Mouse (Mus musculus) c-Kit-positive CD71-positive TER-119-negative erythroid progenitor cells, embryonic 14.5 days (primary cell): ENCODE data around the gene Gm973.

Experiments
- DNase-seq: peaks from one replicate; pipeline ENCODE4 v3.0.0-alpha.2; 2013; ENCODE audit warnings: low read depth

Gene Gm973

DNA sequence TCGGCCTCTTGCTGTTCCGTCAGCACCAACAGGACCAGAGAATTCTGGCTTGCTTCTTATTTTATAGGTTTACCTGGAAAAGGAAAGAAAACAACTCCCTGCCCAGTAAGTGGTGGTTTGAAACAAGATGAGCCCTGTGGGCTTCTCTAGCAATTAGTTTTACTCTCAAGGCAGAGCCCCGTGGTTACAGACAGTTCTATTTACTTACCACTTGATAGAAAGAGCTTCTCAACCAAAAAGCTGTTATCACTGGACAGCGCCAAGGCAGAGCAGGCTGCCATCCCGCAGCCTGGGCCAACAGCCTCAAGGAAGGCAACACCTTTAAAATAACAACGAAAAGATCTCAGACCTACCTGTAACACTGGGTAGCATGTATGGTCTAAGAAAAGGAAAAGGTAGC is 26.2 kb downstream of the Gm973 start:
- DNase-seq, result no peak

- DNase-seq, result no peak
These were observed 27.8 kb downstream of the Gm973 start for GRCm38 (mm10) chr1:59543911-59544310.

DNA sequence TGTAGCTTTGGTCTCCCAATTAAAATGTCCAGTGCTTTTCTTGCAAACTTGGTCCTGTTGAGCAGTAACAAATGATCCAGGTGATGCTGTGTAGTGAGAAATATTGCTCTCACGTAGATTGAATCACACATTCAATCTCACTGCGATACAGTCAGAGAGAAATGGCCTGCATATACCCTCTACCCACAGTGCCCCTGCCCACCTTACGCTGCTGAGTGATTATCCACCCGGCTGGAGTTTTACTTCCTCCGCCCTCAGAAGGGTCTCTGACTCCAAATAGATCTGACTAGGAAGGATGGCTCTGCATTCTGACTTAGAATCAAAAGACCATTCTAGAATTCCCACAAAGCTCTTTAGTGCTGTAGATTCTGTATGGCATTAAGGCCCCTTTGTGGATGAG is 32.4 kb downstream of the Gm973 start:
- no peak for DNase-seq

DNA sequence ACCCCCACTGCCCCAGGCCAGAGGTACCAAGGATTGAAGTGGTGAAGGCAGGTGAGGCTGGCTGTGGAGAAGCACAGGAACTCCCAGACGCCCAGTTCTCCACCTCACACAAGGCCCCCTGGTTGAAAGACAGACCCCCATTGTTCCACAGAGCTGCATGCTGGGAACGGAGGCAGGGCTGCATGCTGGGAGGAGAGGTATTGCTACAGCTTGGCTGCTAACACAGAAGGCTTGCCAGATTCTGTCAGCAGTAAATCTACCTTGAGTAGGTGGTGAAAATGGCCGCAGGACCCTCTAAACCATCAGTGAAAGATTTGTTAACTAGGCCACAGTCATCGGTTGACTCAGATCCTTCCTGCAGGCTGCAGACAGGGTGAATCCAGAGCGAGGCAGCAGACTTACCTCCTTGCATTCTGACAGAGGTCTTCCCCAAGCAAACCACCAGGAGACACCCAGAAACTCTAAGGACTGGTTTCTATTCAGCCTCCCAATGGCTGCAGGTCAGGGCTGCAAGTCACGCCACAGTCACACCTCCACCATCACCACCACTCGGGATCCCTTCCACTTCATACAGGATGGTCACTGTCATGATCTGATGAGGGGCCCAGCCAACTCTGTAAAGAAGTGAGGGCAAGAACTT is 33.1 kb downstream of the Gm973 start:
- no peak for DNase-seq

DNA sequence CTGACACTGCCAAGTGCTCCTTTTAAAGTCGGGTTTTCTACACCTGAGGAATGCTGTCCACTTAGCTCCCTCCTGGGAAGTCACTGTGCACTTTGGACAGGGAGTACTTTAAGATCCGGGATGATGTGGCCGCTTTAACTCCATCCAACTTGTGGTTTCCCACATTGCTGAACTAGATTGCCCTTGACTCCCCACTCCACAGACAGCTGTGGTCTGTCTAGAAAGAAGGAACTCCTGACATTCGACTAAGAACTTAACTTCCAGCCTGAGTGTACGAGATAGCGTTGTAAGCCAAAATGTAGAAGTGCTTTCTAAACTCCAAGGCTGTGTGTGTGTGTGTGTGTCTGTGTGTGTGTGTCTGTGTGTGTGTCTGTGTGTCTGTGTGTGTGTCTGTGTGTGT is 34.2 kb downstream of the Gm973 start:
- no peak for DNase-seq

DNA sequence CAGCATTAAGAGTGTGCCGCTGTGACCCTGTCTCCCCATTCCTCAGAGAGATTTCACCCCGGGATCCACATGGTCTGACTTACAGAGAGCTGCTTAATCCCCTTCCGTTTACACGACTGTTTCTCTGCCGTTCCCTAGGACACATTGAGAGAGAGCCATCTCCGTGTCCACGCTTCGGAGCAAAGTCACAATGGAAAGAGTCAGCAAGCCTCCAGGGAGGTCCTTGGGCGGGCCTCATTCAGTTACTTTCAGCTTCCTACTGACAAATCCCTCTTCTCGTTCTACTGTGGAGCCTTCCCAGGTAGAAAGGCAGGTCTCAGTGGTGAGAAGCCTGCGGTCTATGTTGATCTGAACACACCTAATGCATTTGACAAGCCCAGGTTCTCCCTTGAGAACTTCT is 34.9 kb downstream of the Gm973 start:
- DNase-seq, result no peak

DNA sequence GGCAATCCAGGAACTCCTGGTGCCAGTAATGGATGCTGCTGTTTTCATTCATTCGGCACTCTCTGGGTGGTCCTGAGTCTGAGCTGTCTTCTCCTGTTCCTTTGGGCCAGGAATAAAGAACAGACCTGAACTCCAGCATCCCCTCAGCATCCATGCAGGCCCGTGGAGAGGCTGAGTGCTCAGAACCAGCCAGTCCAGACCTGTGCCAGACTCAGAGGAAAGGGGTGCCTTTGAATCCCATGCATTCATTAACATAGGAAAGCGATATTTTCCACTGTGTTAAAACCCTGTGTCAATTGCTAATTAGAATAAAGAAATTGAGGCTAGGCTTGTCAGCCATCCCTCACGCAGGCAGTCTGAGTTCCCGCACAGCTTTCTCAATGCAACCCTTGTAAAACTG is 37.6 kb downstream of the Gm973 start:
- DNase-seq, result no peak

GRCm38 (mm10) chr1:59563581-59563980 is 47.5 kb downstream of the Gm973 start:
- no peak for DNase-seq

- DNase-seq, result no peak
These were observed 49.7 kb downstream of the Gm973 start for GRCm38 (mm10) chr1:59565804-59566203.

DNA sequence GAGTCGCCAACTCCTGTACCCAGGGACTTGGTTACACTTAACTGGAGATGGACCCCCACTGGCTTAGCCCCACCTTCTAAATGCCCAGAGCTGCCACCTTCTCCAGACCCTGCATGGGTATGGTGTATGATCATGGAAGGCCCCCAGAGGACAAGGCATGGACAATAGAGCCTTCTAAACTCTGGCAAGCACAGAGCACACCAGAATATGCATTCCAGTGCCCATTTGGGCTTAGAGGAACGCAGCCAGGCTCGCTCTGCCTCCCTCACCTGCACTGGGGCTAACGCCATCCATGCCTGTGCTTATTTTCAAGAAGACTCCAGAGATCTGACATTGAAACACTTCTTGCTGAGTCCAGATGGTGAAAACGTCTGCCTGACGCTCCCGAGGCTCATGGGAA is 50.2 kb downstream of the Gm973 start:
- DNase-seq, result no peak

- DNase-seq, result no peak
These were observed 50.9 kb downstream of the Gm973 start for GRCm38 (mm10) chr1:59566926-59567325.

DNA sequence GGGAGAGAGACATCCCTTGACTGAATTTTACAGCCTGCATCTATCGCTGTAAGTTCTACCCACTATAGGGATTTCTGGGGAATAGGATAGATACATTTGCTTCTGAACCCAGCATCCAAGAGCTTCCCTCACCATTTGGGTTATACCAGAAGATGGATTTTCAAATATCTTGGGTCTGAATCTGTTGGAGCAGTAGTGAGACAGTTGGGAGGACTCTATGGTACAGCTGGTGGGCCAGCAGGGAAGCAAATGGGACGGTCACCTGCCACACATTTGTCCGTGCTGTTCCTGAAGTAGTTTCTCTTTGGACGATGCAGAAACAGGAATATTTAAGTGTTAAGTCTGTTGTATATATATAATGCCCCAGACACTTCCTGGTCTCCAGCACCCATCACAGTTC is 51.5 kb downstream of the Gm973 start:
- DNase-seq, result no peak

- no peak for DNase-seq
These were observed 52.2 kb downstream of the Gm973 start for GRCm38 (mm10) chr1:59568283-59568682.

GRCm38 (mm10) chr1:59569301-59569700 is 53.2 kb downstream of the Gm973 start:
- no peak for DNase-seq

GRCm38 (mm10) chr1:59570767-59571166 is 54.7 kb downstream of the Gm973 start:
- DNase-seq, result no peak

DNA sequence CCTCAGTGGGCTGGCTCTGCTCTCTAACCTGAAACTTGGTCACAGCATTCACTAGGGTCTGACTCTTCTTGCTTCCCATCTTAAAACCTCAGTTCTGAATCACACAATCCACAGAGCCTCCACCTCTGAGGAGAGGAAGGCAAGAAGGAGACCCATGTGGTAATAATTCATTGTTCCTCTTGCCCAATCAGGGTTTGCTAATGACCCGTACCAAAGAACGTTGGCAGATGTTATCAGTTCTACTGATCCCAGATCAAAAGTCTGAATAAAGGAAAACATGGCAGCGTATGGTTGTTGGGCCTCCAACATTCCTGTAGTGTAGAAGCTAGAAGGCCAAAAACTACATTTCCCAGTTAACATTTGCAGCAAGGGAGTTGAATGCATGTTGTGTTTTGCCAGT is 55.4 kb downstream of the Gm973 start:
- no peak for DNase-seq

GRCm38 (mm10) chr1:59573843-59574242 is 57.8 kb downstream of the Gm973 start:
- no peak for DNase-seq

- DNase-seq, result no peak
These were observed 58.5 kb downstream of the Gm973 start for GRCm38 (mm10) chr1:59574262-59575187.

DNA sequence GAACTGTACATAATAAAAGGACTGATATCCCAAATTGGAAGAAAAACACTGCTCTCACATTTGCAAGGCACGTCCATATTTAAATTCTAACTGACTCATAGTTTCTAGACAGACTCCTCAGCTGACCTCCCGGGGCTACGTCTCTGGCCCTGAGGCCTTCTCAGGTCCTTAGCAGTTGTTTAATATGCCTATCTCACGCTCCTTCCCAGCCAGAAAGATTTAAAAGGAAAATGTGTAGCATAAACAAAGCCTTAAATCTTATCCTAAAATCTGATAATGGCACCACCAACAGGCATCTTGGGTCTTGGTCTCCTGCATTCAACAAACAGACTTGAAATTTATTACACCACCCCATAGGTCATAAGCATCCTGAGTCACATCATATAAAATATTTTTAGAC is 62.7 kb downstream of the Gm973 start:
- no peak for DNase-seq

GRCm38 (mm10) chr1:59579327-59579726 is 63.3 kb downstream of the Gm973 start:
- DNase-seq, result no peak

DNA sequence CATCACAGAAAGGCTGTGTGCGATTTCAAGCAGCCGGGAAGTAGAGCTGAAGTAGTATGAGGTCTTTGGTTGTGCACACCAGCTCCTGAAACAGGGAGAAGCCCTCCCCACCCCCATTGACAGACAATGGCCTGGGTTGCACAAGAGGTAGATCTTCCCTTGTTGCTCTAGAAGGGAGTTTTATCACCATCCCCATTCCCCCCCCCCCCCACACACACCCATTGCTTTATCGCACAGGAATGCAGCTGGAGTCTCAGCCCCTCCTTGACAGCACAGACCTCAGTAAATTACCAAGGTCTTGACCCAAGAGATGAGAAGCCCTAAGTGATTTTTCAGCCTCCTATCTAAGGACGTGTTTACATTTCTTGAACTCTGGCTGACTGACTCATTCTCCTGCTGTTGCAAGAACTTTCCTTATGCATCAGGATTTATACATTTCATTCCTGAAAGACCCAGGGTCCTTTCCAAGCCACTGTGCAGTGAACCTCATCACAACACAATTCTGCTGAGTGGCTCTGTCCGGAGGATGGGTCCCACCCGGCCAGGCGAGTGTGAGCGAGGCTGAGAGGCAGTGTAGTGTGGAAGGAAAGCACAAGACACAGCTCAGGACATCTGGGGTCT is 64.2 kb downstream of the Gm973 start:
- DNase-seq, result no peak

DNA sequence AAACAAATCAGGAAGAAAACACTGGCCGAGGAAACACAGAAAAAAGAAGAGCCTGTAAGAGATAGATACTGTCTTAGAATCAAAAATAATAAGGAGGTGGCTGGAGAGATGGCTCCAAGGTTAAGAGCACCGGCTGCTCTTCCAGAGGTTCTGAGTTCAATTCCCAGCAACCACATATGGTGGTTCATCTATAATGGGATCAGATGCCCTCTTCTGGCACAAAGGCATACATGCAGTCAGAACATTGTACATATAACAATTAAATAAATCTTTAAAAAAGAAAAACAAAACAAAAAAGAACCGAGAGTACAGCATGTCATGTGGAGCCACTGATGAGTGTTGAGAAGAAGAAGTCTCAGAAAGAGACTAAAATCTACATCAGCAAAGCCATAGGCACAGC is 64.8 kb downstream of the Gm973 start:
- DNase-seq, result no peak
